Mouse (Mus musculus): ENCODE results near the gene Ccdc60. TPM values are rescaled to one million over a fixed set of nuclear protein-coding genes. Genes with fewer than 3 reads are reported as not detected.

Ccdc60 gene
- total and polyA plus RNA-seq, 2 experiments from 2014 or later = 0.11 TPM; not detected in 1

GRCm38 (mm10) chr5:116231841-116232643 lies 56.7 kb downstream of the Ccdc60 start:
- Histone ChIP-seq H3K9ac (replicated peaks; ENCODE audit: low read depth, low read length) (no peak overlapping the region), H3K4me3 (ENCODE audit: low read depth, low read length) (no peak overlapping the region), H3K27ac (ENCODE audit: low read depth) (no peak overlapping the region), H3K4me2 (ENCODE audit: low read depth, low read length) (no peak overlapping the region), H3K27me3 (ENCODE audit: control insufficient read depth, insufficient read depth, low read length) (0 out of 2 replicates have a peak, but pooled peaks cover 4% of the 10 kb centered on the region), H3K9me3 (replicated peaks; ENCODE audit: control insufficient read depth, low read length) (no peaks in the 10 kb centered on the region), H3K36me3 (replicated peaks; ENCODE audit: control insufficient read depth, insufficient read depth, low read length) (no peaks in the 10 kb centered on the region), H3K4me1 (ENCODE audit: control insufficient read depth, insufficient read depth) (no peaks in the 10 kb centered on the region)
- DNase-seq (ENCODE audit: low spot score) (peak; percentile 68), ATAC-seq (ENCODE audit: insufficient read depth, low read depth) (no peak)
- WGBS = 25% methylated on average over 19 of the region's 19 CpGs
- TF ChIP-seq CTCF (IDR thresholded peaks at IDR 0.05; ENCODE audit: low read depth) = peak; percentile 79
- no peak for TF ChIP-seq EP300 (IDR thresholded peaks at IDR 0.05; ENCODE audit: low read depth)

GRCm38 (mm10) chr5:116228414-116228813 lies 60.4 kb downstream of the Ccdc60 start:
- DNase-seq (ENCODE audit: low spot score) (no peak), ATAC-seq (ENCODE audit: insufficient read depth, low read depth) (no peak)
- WGBS = 67% methylated on average over 6 of the region's 6 CpGs
- no peak overlapping the region for H3K9ac ChIP-seq (replicated peaks; ENCODE audit: low read depth, low read length)
- H3K4me3 ChIP-seq (ENCODE audit: low read depth, low read length) = no peak overlapping the region
- H3K36me3 ChIP-seq (replicated peaks; ENCODE audit: control insufficient read depth, insufficient read depth, low read length) = no peaks in the 10 kb centered on the region
- 0 out of 2 replicates have a peak, but pooled peaks cover 4% of the 10 kb centered on the region for H3K27me3 ChIP-seq (ENCODE audit: control insufficient read depth, insufficient read depth, low read length)
- no peaks in the 10 kb centered on the region for H3K4me1 ChIP-seq (ENCODE audit: control insufficient read depth, insufficient read depth)
- H3K27ac ChIP-seq (ENCODE audit: low read depth) = no peak overlapping the region
- no peak overlapping the region for H3K4me2 ChIP-seq (ENCODE audit: low read depth, low read length)
- TF ChIP-seq CTCF (IDR thresholded peaks at IDR 0.05; ENCODE audit: low read depth) = no peak
- no peak for TF ChIP-seq EP300 (IDR thresholded peaks at IDR 0.05; ENCODE audit: low read depth)
- no peaks in the 10 kb centered on the region for H3K9me3 ChIP-seq (replicated peaks; ENCODE audit: control insufficient read depth, low read length)

- H3K9ac ChIP-seq (replicated peaks; ENCODE audit: low read depth, low read length) = no peak overlapping the region
- H3K4me2 ChIP-seq (ENCODE audit: low read depth, low read length) = no peak overlapping the region
- DNase-seq (ENCODE audit: low spot score) = no peak
- no peaks in the 10 kb centered on the region for H3K36me3 ChIP-seq (replicated peaks; ENCODE audit: control insufficient read depth, insufficient read depth, low read length)
- no peaks in the 10 kb centered on the region for H3K27me3 ChIP-seq (ENCODE audit: control insufficient read depth, insufficient read depth, low read length)
- H3K9me3 ChIP-seq (replicated peaks; ENCODE audit: control insufficient read depth, low read length) = no peaks in the 10 kb centered on the region
- no peaks in the 10 kb centered on the region for H3K4me1 ChIP-seq (ENCODE audit: control insufficient read depth, insufficient read depth)
- TF ChIP-seq EP300 (IDR thresholded peaks at IDR 0.05; ENCODE audit: low read depth) = no peak
- TF ChIP-seq CTCF (IDR thresholded peaks at IDR 0.05; ENCODE audit: low read depth) = no peak
- WGBS = 74% methylated on average over 6 of the region's 6 CpGs
- no peak overlapping the region for H3K27ac ChIP-seq (ENCODE audit: low read depth)
- H3K4me3 ChIP-seq (ENCODE audit: low read depth, low read length) = no peak overlapping the region
- ATAC-seq (ENCODE audit: insufficient read depth, low read depth) = no peak
Measured at GRCm38 (mm10) chr5:116224023-116224422, 64.8 kb downstream of the Ccdc60 start.

- no peak for TF ChIP-seq CTCF (IDR thresholded peaks at IDR 0.05; ENCODE audit: low read depth)
- TF ChIP-seq EP300 (IDR thresholded peaks at IDR 0.05; ENCODE audit: low read depth) = no peak
- no peak for ATAC-seq (ENCODE audit: insufficient read depth, low read depth)
- H3K9ac ChIP-seq (replicated peaks; ENCODE audit: low read depth, low read length) = no peak overlapping the region
Measured at GRCm38 (mm10) chr5:116221916-116222315, 66.9 kb downstream of the Ccdc60 start.

GRCm38 (mm10) chr5:116219288-116219687 lies 69.5 kb downstream of the Ccdc60 start:
- Histone ChIP-seq H3K9me3 (replicated peaks; ENCODE audit: control insufficient read depth, low read length) (no peaks in the 10 kb centered on the region), H3K4me1 (ENCODE audit: control insufficient read depth, insufficient read depth) (no peaks in the 10 kb centered on the region), H3K4me2 (ENCODE audit: low read depth, low read length) (no peak overlapping the region), H3K9ac (replicated peaks; ENCODE audit: low read depth, low read length) (no peak overlapping the region), H3K4me3 (ENCODE audit: low read depth, low read length) (no peak overlapping the region), H3K27me3 (ENCODE audit: control insufficient read depth, insufficient read depth, low read length) (no peaks in the 10 kb centered on the region), H3K27ac (ENCODE audit: low read depth) (no peak overlapping the region), H3K36me3 (replicated peaks; ENCODE audit: control insufficient read depth, insufficient read depth, low read length) (no peaks in the 10 kb centered on the region)
- DNase-seq (ENCODE audit: low spot score) = no peak
- TF ChIP-seq CTCF (IDR thresholded peaks at IDR 0.05; ENCODE audit: low read depth) = no peak
- WGBS = 74% methylated on average over 7 of the region's 7 CpGs
- no peak for ATAC-seq (ENCODE audit: insufficient read depth, low read depth)

More at GRCm38 (mm10) chr5:116221916-116222315, 66.9 kb downstream of the Ccdc60 start:
- no peak for DNase-seq (ENCODE audit: low spot score)
- 89% methylated on average over 3 of the region's 3 CpGs for WGBS
- Histone ChIP-seq H3K4me2 (ENCODE audit: low read depth, low read length) (no peak overlapping the region), H3K4me1 (ENCODE audit: control insufficient read depth, insufficient read depth) (no peaks in the 10 kb centered on the region), H3K9me3 (replicated peaks; ENCODE audit: control insufficient read depth, low read length) (no peaks in the 10 kb centered on the region), H3K4me3 (ENCODE audit: low read depth, low read length) (no peak overlapping the region), H3K36me3 (replicated peaks; ENCODE audit: control insufficient read depth, insufficient read depth, low read length) (no peaks in the 10 kb centered on the region), H3K27ac (ENCODE audit: low read depth) (no peak overlapping the region), H3K27me3 (ENCODE audit: control insufficient read depth, insufficient read depth, low read length) (no peaks in the 10 kb centered on the region)

All from heart, postnatal 0 days (tissue).